Mouse (Mus musculus) heart, adult 8-10 months (tissue): ENCODE results near the gene Clip2. TPM values are rescaled to one million over a fixed set of nuclear protein-coding genes. Genes with fewer than 3 reads are reported as not detected.

Experiments
- DNase-seq: peaks from one replicate; pipeline ENCODE4 v3.0.0; 2022; ENCODE audit warnings: low spot score
- total RNA-seq, 4 experiments: library from RNA; stranded (reverse); gene quantifications; 2 replicates each; pipeline ENCODE4 v1.2.4; 2022

Gene Clip2
- total RNA-seq, 4 experiments from 2014 or later, result 4.5 to 6.8 (median 5.4) TPM

- no peak for DNase-seq
Observed at GRCm38 (mm10) chr5:134525971-134526711, 26.1 kb downstream of the Clip2 start.

GRCm38 (mm10) chr5:134523728-134524127 is 28.5 kb downstream of the Clip2 start:
- no peak for DNase-seq

DNA sequence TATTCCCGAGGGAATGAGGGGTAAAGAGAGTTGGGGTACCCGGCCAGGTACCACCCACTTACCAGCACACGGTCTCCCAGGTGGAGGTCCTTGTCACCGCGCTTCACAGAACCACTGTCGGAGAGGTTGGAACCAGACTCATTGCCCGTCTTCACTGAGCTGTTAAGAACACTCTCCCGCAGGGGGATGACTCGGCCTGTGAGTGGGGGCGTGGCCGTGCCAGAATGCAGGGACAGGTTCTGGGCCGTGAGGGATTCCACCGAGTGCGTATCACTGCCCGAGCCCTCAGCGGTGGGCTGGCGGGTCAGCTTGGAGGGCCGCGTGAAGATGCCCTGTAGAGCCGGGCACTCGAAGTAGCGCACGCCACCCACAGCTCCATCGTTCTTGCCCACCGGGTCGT is 29.7 kb downstream of the Clip2 start:
- no peak for DNase-seq

DNA sequence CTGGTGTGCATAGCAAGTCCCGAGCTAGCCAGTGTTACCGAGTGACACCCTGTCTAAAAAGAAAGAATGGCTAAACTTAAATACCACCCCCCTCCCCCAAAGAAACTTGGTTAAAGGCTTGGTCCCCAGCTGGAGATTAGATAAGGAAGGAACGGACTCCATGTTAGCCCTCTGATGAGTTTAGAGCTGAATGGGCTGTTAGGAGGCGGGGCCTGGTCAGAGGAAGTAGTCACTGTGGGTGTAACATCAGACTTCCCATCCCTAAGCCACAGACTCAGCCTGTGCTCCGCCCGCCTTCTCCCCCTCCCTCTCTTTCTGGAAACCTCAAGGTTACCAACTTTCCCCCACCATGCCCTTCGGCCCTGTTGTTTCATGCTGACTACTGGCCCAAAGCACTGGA is 30.4 kb downstream of the Clip2 start:
- DNase-seq, result no peak

DNA sequence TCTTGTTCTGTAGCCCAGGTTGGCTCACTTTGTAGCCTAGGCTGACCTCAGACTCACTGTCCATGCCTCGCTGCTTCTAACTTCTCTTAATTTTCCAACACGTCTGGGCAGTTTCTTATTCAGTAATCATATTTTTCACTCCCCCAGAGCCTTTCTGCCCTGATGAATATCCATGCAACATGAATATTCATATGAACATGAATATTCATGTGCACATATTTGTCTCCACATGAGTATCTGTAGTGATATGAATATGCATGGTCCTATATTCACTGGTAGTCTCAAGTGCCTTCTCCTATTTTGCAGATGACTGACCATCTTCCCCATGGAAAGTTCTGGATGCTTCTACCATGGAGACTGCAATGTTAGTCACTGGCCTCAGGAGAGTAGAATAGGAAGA is 31.1 kb downstream of the Clip2 start:
- no peak for DNase-seq

DNA sequence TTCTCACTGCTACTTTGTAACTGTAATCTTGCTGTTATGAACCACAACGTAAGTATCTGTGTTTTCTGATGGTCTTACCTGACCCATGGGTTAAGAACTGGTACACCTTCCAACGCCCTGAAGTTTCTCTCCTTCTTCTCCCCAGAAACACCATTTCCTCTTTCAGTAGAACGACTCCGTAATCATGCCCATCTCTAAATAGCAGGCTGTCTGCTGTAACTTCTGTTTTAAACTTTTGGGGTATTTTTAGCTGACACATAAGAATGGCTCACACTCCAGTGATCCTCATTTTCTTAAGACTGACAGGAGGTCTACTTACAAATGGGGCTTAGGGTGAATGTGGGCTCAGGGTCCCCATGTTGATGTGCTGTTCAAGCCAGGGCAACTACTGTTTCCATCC is 32.1 kb downstream of the Clip2 start:
- DNase-seq, result no peak

DNA sequence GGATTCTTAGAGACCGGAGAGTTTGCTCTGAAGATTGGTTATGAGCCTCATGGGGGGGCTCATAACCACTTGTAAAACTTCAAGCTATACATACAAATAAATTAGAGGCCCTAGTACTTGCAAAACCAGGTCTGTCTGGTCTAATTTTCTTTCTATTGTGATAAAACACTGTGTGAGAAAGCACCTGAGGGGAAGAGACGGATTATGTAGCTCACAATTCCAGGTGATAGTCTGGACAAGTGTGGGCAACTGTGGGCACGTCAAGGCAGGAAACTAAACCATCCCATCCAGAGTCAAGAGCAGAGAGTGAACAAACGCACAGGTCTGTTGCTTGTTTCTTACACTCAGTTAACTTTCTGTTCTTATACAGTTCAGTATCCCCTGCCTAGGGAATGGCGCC is 32.8 kb downstream of the Clip2 start:
- DNase-seq, result no peak

DNA sequence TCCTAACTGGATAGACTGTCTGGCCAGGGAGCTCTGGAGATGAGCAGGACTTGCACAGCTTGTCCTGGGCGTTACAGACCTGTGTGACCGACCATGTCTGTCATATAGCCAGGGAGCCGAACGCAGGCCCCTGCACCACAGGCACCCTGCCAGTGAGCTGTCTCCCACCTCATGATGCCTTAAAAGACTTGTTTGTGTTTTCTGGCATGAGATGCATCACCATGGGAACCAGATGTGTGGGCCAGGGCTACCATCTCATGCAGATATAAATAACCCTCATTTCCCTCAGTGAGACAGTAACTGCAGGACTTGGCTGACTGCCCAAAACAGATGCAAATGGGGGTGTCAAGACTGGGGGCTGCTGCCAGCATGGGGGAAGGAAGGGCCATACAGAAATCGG is 40.1 kb downstream of the Clip2 start:
- DNase-seq, result no peak

- DNase-seq, result no peak
Observed at GRCm38 (mm10) chr5:134510266-134510665, 42.0 kb downstream of the Clip2 start.

DNA sequence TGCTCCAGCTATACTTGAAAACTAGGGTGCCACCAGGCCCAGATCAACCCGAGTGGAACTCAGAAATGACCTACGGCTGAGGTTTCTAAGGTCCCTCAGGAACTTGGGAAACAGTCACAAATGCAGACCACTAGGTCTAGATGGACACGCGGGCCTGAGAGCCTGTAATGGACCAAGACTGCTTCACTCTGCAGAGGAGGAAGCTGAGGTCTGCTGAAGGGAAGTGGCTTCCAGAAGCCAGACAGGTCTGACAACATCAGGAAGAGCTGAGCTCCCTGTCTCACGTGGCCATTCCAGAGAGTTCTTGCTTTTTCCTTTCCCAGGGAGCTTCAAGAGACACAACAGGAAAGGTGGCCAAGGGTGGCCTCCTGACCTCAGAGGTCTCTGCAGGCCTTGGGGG is 43.3 kb downstream of the Clip2 start:
- no peak for DNase-seq

- DNase-seq, result no peak
Observed at GRCm38 (mm10) chr5:134507859-134508399, 44.3 kb downstream of the Clip2 start.

- peak; percentile 70 for DNase-seq
Observed at GRCm38 (mm10) chr5:134507307-134507706, 44.9 kb downstream of the Clip2 start.

DNA sequence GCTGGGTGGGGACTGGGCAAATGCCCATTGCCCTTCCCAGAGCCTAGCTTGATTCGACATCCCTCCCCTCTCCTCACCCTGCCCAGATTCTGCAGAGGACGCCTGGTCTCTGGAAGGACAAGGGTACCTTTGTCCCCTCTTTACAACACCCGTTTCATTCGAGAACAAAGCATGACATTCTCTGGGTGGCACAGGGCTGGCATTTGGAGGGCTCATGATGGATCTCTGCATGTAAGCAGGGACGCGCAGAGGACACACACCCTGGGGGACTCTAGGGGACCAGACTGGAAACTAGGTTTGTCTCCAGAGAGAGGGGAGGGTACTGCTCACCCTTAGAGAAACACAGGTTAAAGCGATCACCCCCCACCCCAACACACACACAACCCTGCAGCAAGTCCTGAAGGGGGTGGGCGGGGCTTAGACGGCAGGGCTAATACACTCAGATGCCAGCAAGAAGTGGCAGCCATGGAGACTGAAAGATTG is 46.4 kb downstream of the Clip2 start:
- DNase-seq, result no peak

DNA sequence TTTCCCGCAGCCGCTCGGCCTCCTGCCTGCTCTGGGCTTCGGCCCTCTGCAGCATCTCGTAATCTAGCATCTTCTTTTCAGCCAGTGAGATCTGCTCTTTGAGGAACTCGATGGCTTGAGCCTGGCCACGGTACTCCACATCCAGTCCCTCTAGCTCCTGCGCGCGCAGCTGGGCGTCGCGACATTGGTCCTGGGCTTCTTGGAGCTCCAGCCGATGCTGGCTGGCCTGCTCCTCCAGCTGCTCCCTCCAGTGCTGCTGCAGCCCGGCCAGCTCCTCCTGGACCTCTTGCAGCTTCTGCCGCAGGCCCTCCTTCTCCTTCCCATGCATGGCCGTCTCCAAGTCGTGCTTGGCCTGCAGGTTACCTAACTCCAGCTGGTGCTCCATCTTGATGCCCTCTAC is 49.6 kb downstream of the Clip2 start:
- DNase-seq, result no peak

DNA sequence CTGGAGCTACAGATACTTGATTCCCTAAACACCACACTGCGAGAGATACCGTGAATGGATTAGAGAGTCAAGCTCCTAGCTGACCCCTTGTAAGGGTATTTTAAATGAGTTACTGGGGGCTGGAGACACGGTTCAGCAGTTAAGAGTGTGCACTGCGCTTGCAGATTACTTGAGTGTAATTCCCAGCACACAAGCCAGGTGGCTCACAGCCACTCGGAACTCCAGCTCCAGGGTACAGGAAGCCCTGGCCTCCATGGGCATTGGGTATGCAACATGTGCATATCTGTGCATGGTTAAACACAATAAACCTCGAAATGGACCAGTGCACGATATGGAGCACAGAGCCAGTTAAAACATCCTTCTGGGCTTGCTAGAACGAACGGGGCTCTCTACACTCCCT is 50.8 kb downstream of the Clip2 start:
- DNase-seq, result no peak

GRCm38 (mm10) chr5:134500681-134501080 is 51.6 kb downstream of the Clip2 start:
- no peak for DNase-seq

DNA sequence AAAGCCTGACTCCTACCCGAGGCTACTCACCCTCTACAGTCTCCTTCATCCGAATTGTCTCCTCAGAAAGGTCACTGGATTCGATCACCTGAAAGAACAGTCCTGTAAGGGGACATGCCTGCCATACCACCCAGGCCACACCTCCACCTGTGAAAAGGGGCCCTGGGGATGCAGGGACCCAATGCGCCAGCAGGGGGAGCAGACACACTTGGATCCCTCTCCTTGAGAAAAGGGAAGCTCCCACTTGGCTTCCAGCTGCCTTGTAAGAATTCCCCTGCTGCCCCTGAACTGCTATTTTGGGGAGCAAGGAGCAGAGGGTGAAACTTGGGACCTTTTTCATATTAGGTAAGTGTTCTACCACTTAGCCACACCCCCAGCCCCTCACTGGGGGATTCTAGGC is 52.2 kb downstream of the Clip2 start:
- peak; percentile 34 for DNase-seq

- no peak for DNase-seq
Observed at GRCm38 (mm10) chr5:134497026-134497425, 55.2 kb downstream of the Clip2 start.

GRCm38 (mm10) chr5:134495796-134496195 is 56.4 kb downstream of the Clip2 start:
- no peak for DNase-seq

- peak; percentile 90 for DNase-seq
Observed at GRCm38 (mm10) chr5:134494142-134494541, 58.1 kb downstream of the Clip2 start.

DNA sequence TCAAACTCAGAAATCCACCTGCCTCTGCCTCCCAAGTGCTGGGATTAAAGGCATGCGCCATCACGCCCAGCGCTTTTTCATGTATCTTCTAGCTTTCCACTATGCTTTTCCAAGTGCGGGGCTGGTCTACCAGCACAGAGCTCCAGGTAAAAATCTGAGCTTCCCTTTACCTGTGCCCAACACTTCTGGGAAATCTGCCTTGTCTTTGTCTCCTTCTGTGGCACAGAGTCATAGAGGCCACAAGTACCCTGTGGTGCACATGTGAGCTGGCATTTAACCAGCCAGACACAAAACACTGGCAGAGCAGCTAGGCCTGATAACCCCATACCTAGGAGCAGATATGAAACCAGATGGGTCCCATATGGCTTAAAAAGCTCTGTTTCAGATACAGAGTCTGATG is 59.3 kb downstream of the Clip2 start:
- DNase-seq, result no peak

GRCm38 (mm10) chr5:134491712-134492417 is 60.4 kb downstream of the Clip2 start:
- peak; percentile 77 for DNase-seq

DNA sequence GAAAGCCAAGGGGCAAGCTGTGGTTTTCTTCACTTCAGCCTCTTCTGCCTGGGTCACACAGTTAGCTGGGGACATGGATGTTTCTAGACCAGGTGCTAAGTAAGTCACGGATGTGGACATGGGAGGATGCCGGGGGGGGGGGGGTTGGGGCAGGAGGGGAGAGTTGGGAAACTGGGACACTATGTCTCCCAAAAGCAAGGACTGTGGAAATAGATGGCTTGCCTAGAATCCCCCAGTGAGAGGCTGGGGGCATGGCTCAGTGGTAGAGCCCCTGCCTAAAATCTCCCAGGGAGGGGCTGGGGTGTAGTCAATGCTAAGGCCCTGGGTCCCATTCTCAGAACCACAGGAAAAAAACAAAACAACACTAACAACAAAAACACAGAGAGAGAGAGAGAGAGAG is 61.0 kb downstream of the Clip2 start:
- no peak for DNase-seq
